Mouse (Mus musculus): Measurements from ENCODE around the gene Abcc2. TPM values are rescaled to one million over a fixed set of nuclear protein-coding genes. Genes with fewer than 3 reads are reported as not detected.
A peak's percentile ranks its signal among the peaks of the same experiment; 100 is the strongest.

The Abcc2 gene
- total RNA-seq, 2 experiments from 2014 or later, result not detected

- DNase-seq, result peak in 1 of 2 experiments; percentile 29
Measured at GRCm38 (mm10) chr19:43852837-43853545, 71.0 kb downstream of the Abcc2 start.

GRCm38 (mm10) chr19:43857347-43857746, 75.4 kb downstream of the Abcc2 start:
- DNase-seq, result no peak

- DNase-seq, result no peak
Measured at GRCm38 (mm10) chr19:43870418-43870817, 88.4 kb downstream of the Abcc2 start.

- DNase-seq, result no peak
Measured at GRCm38 (mm10) chr19:43874351-43874750, 92.4 kb downstream of the Abcc2 start.

GRCm38 (mm10) chr19:43875996-43876395, 94.0 kb downstream of the Abcc2 start:
- no peak for DNase-seq

GRCm38 (mm10) chr19:43877364-43877763, 95.4 kb downstream of the Abcc2 start:
- DNase-seq, result no peak

GRCm38 (mm10) chr19:43878111-43879092, 96.4 kb downstream of the Abcc2 start:
- DNase-seq, result peak; percentile 48 to 52

GRCm38 (mm10) chr19:43879401-43880212, 97.6 kb downstream of the Abcc2 start:
- DNase-seq, result peak; percentile 67 to 70

- no peak for DNase-seq
Measured at GRCm38 (mm10) chr19:43880420-43880819, 98.4 kb downstream of the Abcc2 start.

- DNase-seq, result no peak
Measured at GRCm38 (mm10) chr19:43881615-43882014, 99.6 kb downstream of the Abcc2 start.

- DNase-seq, result no peak
Measured at GRCm38 (mm10) chr19:43882895-43883573, 101.0 kb downstream of the Abcc2 start.

GRCm38 (mm10) chr19:43884668-43885498, 102.9 kb downstream of the Abcc2 start:
- DNase-seq, result no peak

- DNase-seq, result no peak
Measured at GRCm38 (mm10) chr19:43886371-43887099, 104.5 kb downstream of the Abcc2 start.

GRCm38 (mm10) chr19:43887242-43887641, 105.2 kb downstream of the Abcc2 start:
- DNase-seq, result no peak

GRCm38 (mm10) chr19:43887725-43888124, 105.7 kb downstream of the Abcc2 start:
- no peak for DNase-seq
